8 mouse cellular contexts compared by ENCODE assay signal in the genomic region with DNA sequence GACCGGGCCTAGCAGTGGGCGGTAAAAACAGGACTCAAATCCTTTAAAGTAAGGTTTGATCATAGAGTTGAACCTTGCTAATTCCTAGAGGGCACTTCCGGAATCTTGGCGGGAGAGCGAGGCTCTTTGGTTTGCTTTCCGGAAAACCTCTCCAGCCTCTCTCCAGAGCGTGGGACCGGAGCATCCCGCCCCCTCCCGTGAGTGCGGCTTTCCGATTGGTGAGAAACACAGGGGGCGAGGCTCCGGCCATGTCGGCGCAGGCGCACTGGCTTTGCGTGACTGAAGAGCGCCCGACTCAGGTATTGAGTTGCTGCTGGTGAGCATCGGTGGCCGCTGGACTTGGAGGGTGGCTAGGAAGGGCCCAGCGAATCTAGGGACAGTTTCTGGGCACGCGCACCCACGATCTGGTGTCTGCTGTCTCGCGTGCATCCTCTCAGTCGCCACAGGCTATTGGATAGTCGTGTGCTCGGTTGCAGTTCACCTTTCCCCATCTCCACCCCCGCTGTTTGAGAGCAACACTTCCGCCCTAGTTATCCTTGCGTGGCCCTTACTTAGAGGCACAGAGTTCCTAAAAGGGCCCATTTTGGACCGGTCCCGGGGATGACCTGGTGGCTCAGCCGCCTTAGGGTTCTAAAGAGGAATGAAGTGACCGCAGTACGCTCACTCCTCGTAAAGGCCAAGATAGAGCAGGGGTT. TPM values are rescaled to one million over a fixed set of nuclear protein-coding genes. Genes with fewer than 3 reads are reported as not detected.
A peak's percentile ranks its signal among the peaks of the same experiment; 100 is the strongest.
DNase-seq lines count a peak whose midpoint lies in the region; ATAC-seq lines count a peak whose summit lies in the region.

A gene (plus strand): TSS at position 237 of the 695 bp plus-strand sequence.

- WGBS in lung, embryonic 16.5 days: 2% methylated on average over 40 of the region's 40 CpGs

- peak within 1 kb of the TSS; percentile 93 for H3K4me2 ChIP-seq in lung, embryonic 16.5 days (ENCODE audit: low read depth, low read length)

- peaks cover 9% of the 10 kb centered on the region; the same call in 1 of the 2 replicates for H3K36me3 ChIP-seq in lung, embryonic 16.5 days (ENCODE audit: control insufficient read depth, insufficient read depth, low read length)

- no peaks in the 10 kb centered on the region for H3K9me3 ChIP-seq in lung, embryonic 16.5 days (ENCODE audit: control insufficient read depth, low read length)

- peak within 1 kb of the TSS; percentile 90 for H3K9ac ChIP-seq in lung, embryonic 16.5 days (ENCODE audit: low read length)

- DNase-seq in MEL-GATA-1-ER (ENCODE audit: extremely low read depth, low read depth): peak; percentile 94
- peak; percentile 98 for DNase-seq in cerebellum, adult 8-10 months
- peak; percentile 98 for DNase-seq in forelimb bud, embryonic 11.5 days (ENCODE audit: low read depth, low spot score)
- DNase-seq in layer of hippocampus, adult 9-10 months (ENCODE audit: low spot score): peak; percentile 87
- DNase-seq in ovary, postnatal 10 days (ENCODE audit: low spot score): peak; percentile 86
- peak; percentile 96 to 98 for DNase-seq in thymus, postnatal 10 days (ENCODE audit: low spot score in 2 of 2)

- H3K27ac ChIP-seq in lung, embryonic 16.5 days (ENCODE audit: low read length): peak within 1 kb of the TSS; percentile 57

- H3K4me3 ChIP-seq in lung, embryonic 16.5 days (ENCODE audit: low read length): peak within 1 kb of the TSS; percentile 83

- H3K4me1 ChIP-seq in lung, embryonic 16.5 days (replicated peaks; ENCODE audit: control insufficient read depth, insufficient read depth, low read length): peaks cover 6% of the 10 kb centered on the region

- ATAC-seq in hematopoietic stem cell, adult 5-6 weeks (replicated peaks in 1 of 2; ENCODE audit: insufficient read depth in 1 of 2, low FRiP score in 2 of 2, low TSS enrichment in 1 of 2, low read depth in 1 of 2, poor library complexity in 2 of 2, severe bottlenecking in 2 of 2): peak; percentile 96 to 98
- ATAC-seq in lung, embryonic 16.5 days (ENCODE audit: low read depth): peak; percentile 99

- H3K27me3 ChIP-seq in lung, embryonic 16.5 days (ENCODE audit: control insufficient read depth, insufficient read depth, low read depth, low read length): no peaks in the 10 kb centered on the region; the same call in 1 of the 2 replicates

RNA-seq across cellular contexts. Expression of the gene that starts here (rescaled TPM):
- 7.7 and 9.1 TPM in 2 replicates for total RNA-seq in hematopoietic stem cell, adult 5-6 weeks (2017)
- polyA plus RNA-seq in lung, embryonic 16.5 days (2015; fragmentation: Nextera tagmentation; extraction: Ambion mirVana): 12.2 and 13.2 TPM in 2 replicates

Comparison
In these comparisons a context has a peak if more than half of its experiments do, and no peak if none do; other contexts are left out.
1. Peak in every context shown above with its lines: DNase-seq, ATAC-seq, H3K4me3 ChIP-seq and H3K27ac ChIP-seq.